Mouse (Mus musculus): ENCODE measurements around the gene Cyfip1. TPM values are rescaled to one million over a fixed set of nuclear protein-coding genes. Genes with fewer than 3 reads are reported as not detected.
A peak's percentile ranks its signal among the peaks of the same experiment; 100 is the strongest.
"Not testable (repeated sequence)": the region's sequence is repeated elsewhere in the genome, so short reads cannot be mapped to it uniquely, and the experiment has no call there.

Cyfip1 gene
- total and polyA plus RNA-seq, 2 experiments from 2014 or later, result 31.8 to 36.3 TPM

GRCm38 (mm10) chr7:55911371-55911770 is 69.8 kb downstream of the Cyfip1 start:
- H3K9ac ChIP-seq (replicated peaks; ENCODE audit: low read depth, low read length), result no peak overlapping the region
- TF ChIP-seq EP300 (IDR thresholded peaks at IDR 0.05; ENCODE audit: low read depth) (no peak), CTCF (IDR thresholded peaks at IDR 0.05; ENCODE audit: low read depth) (no peak)
- no peaks in the 10 kb centered on the region for H3K4me1 ChIP-seq (ENCODE audit: control insufficient read depth, insufficient read depth)
- H3K4me2 ChIP-seq (ENCODE audit: low read depth, low read length), result no peak overlapping the region
- H3K27me3 ChIP-seq (ENCODE audit: control insufficient read depth, insufficient read depth, low read length), result no peaks in the 10 kb centered on the region
- WGBS, result 83% methylated on average over 8 of the region's 8 CpGs
- ATAC-seq (ENCODE audit: insufficient read depth, low read depth), result no peak
- H3K36me3 ChIP-seq (replicated peaks; ENCODE audit: control insufficient read depth, insufficient read depth, low read length), result peaks cover 82% of the 10 kb centered on the region
- H3K4me3 ChIP-seq (ENCODE audit: low read depth, low read length), result no peak overlapping the region
- DNase-seq (ENCODE audit: low spot score), result no peak
- H3K27ac ChIP-seq (ENCODE audit: low read depth), result no peak overlapping the region
- H3K9me3 ChIP-seq (replicated peaks; ENCODE audit: control insufficient read depth, low read length), result no peaks in the 10 kb centered on the region

GRCm38 (mm10) chr7:55912118-55912517 is 70.6 kb downstream of the Cyfip1 start:
- Histone ChIP-seq H3K4me1 (ENCODE audit: control insufficient read depth, insufficient read depth) (no peaks in the 10 kb centered on the region), H3K9ac (replicated peaks; ENCODE audit: low read depth, low read length) (no peak overlapping the region), H3K4me3 (ENCODE audit: low read depth, low read length) (no peak overlapping the region), H3K9me3 (replicated peaks; ENCODE audit: control insufficient read depth, low read length) (no peaks in the 10 kb centered on the region), H3K27me3 (ENCODE audit: control insufficient read depth, insufficient read depth, low read length) (no peaks in the 10 kb centered on the region), H3K4me2 (ENCODE audit: low read depth, low read length) (no peak overlapping the region), H3K27ac (ENCODE audit: low read depth) (no peak overlapping the region), H3K36me3 (replicated peaks; ENCODE audit: control insufficient read depth, insufficient read depth, low read length) (peaks cover 82% of the 10 kb centered on the region)
- TF ChIP-seq CTCF (IDR thresholded peaks at IDR 0.05; ENCODE audit: low read depth) (no peak), EP300 (IDR thresholded peaks at IDR 0.05; ENCODE audit: low read depth) (no peak)
- ATAC-seq (ENCODE audit: insufficient read depth, low read depth) (no peak), DNase-seq (ENCODE audit: low spot score) (no peak)
- 95% methylated on average over 5 of the region's 5 CpGs for WGBS

DNA sequence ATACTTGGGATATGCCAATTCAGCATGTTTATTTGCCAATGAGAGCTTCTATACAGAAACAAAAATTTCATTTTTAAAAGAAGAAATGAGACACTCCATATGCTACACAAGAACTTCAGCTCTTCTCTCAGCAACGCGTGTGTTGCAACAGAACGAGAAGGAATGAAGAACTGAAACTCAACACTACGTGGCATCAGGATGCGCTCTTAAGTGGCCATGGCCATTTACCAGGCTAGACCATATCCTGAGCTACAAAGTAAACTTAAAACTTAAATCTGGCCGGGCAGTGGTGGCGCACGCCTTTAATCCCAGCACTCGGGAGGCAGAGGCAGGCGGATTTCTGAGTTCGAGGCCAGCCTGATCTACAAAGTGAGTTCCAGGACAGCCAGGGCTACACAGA is 76.8 kb downstream of the Cyfip1 start:
- DNase-seq (ENCODE audit: low spot score); H3K27ac ChIP-seq (ENCODE audit: low read depth); H3K4me2 ChIP-seq (ENCODE audit: low read depth, low read length); H3K4me3 ChIP-seq (ENCODE audit: low read depth, low read length); H3K27me3 ChIP-seq (ENCODE audit: control insufficient read depth, insufficient read depth, low read length); ATAC-seq (ENCODE audit: insufficient read depth, low read depth); H3K9ac ChIP-seq (replicated peaks; ENCODE audit: low read depth, low read length); H3K9me3 ChIP-seq (replicated peaks; ENCODE audit: control insufficient read depth, low read length); H3K4me1 ChIP-seq (ENCODE audit: control insufficient read depth, insufficient read depth): not testable (repeated sequence)
- 94% methylated on average over 11 of the region's 11 CpGs for WGBS
- peaks cover 90% of the 10 kb centered on the region for H3K36me3 ChIP-seq (replicated peaks; ENCODE audit: control insufficient read depth, insufficient read depth, low read length)

GRCm38 (mm10) chr7:55927262-55927661 is 85.7 kb downstream of the Cyfip1 start:
- 83% methylated on average over 4 of the region's 4 CpGs for WGBS
- no peaks in the 10 kb centered on the region for H3K9me3 ChIP-seq (replicated peaks; ENCODE audit: control insufficient read depth, low read length)
- no peak for ATAC-seq (ENCODE audit: insufficient read depth, low read depth)
- H3K36me3 ChIP-seq (replicated peaks; ENCODE audit: control insufficient read depth, insufficient read depth, low read length), result peaks cover 79% of the 10 kb centered on the region
- H3K9ac ChIP-seq (replicated peaks; ENCODE audit: low read depth, low read length), result no peak overlapping the region
- TF ChIP-seq EP300 (IDR thresholded peaks at IDR 0.05; ENCODE audit: low read depth) (no peak), CTCF (IDR thresholded peaks at IDR 0.05; ENCODE audit: low read depth) (no peak)
- no peaks in the 10 kb centered on the region for H3K4me1 ChIP-seq (ENCODE audit: control insufficient read depth, insufficient read depth)
- no peak overlapping the region for H3K4me3 ChIP-seq (ENCODE audit: low read depth, low read length)
- H3K27me3 ChIP-seq (ENCODE audit: control insufficient read depth, insufficient read depth, low read length), result no peaks in the 10 kb centered on the region
- no peak for DNase-seq (ENCODE audit: low spot score)
- no peak overlapping the region for H3K4me2 ChIP-seq (ENCODE audit: low read depth, low read length)
- no peak overlapping the region for H3K27ac ChIP-seq (ENCODE audit: low read depth)

- Histone ChIP-seq H3K9me3 (replicated peaks; ENCODE audit: control insufficient read depth, low read length) (no peaks in the 10 kb centered on the region), H3K4me2 (ENCODE audit: low read depth, low read length) (no peak overlapping the region), H3K36me3 (replicated peaks; ENCODE audit: control insufficient read depth, insufficient read depth, low read length) (peaks cover 70% of the 10 kb centered on the region), H3K27ac (ENCODE audit: low read depth) (no peak overlapping the region), H3K9ac (replicated peaks; ENCODE audit: low read depth, low read length) (no peak overlapping the region), H3K27me3 (ENCODE audit: control insufficient read depth, insufficient read depth, low read length) (no peaks in the 10 kb centered on the region), H3K4me1 (ENCODE audit: control insufficient read depth, insufficient read depth) (no peaks in the 10 kb centered on the region), H3K4me3 (ENCODE audit: low read depth, low read length) (no peak overlapping the region)
- no peak for ATAC-seq (ENCODE audit: insufficient read depth, low read depth)
- WGBS, result 69% methylated on average over 2 of the region's 2 CpGs
- peak; percentile 14 for DNase-seq (ENCODE audit: low spot score)
- no peak for TF ChIP-seq EP300 (IDR thresholded peaks at IDR 0.05; ENCODE audit: low read depth)
Observed at GRCm38 (mm10) chr7:55928649-55929048, 87.1 kb downstream of the Cyfip1 start.

DNA sequence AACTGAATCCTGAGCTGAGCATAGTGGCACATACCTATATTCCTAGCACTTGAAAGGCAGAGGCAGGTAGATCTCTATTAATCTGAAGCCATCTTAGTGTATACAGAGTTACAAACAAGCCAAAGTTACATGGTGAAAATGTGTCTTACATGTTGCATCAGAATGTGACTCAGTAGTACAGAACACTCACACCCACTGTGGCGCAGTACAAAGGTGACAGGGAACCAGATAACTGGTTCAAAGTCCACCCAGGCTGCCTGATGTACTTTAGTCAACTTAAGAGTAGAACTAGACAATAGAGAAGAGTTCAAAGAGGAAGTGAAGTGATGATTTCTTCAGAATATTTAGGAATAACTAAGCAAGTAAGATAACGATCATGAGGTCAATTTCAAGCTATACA is 93.5 kb downstream of the Cyfip1 start:
- no peak overlapping the region for H3K4me3 ChIP-seq (ENCODE audit: low read depth, low read length)
- no peak overlapping the region for H3K9ac ChIP-seq (replicated peaks; ENCODE audit: low read depth, low read length)
- H3K36me3 ChIP-seq (replicated peaks; ENCODE audit: control insufficient read depth, insufficient read depth, low read length), result peaks cover 19% of the 10 kb centered on the region
- H3K27me3 ChIP-seq (ENCODE audit: control insufficient read depth, insufficient read depth, low read length), result no peaks in the 10 kb centered on the region
- WGBS, result 93% methylated on average over 2 of the region's 2 CpGs
- no peak for TF ChIP-seq CTCF (IDR thresholded peaks at IDR 0.05; ENCODE audit: low read depth)
- no peak for TF ChIP-seq EP300 (IDR thresholded peaks at IDR 0.05; ENCODE audit: low read depth)
- no peak for ATAC-seq (ENCODE audit: insufficient read depth, low read depth)
- no peaks in the 10 kb centered on the region for H3K4me1 ChIP-seq (ENCODE audit: control insufficient read depth, insufficient read depth)
- no peak overlapping the region for H3K27ac ChIP-seq (ENCODE audit: low read depth)
- DNase-seq (ENCODE audit: low spot score), result no peak
- no peaks in the 10 kb centered on the region for H3K9me3 ChIP-seq (replicated peaks; ENCODE audit: control insufficient read depth, low read length)
- H3K4me2 ChIP-seq (ENCODE audit: low read depth, low read length), result no peak overlapping the region

Data from heart, postnatal 0 days (tissue).